Mouse (Mus musculus) MEL (cell line): ENCODE results near the gene Rab5b. TPM values are rescaled to one million over a fixed set of nuclear protein-coding genes. Genes with fewer than 3 reads are reported as not detected.

ENCODE experiments used
- polyA plus RNA-seq, 2 experiments: library from polyadenylated mRNA; stranded (reverse) in 1 of 2; unstranded in 1 of 2; fragments of >175 nt in 1 of 2; fragments of >200 nt in 1 of 2; gene quantifications; 2 replicates each; pipeline versions ENCODE4 v1.2.1 to v1.2.4; 2012; ENCODE audit warnings: low replicate concordance in 2 of 2, low read depth in 1 of 2; ENCODE audit not compliant: insufficient read length in 2 of 2, insufficient read depth in 1 of 2, missing spikeins in 1 of 2
- total RNA-seq: library from RNA; depleted of rRNA; stranded (reverse); fragments of 300-350 nt; gene quantifications from 2 replicates; pipeline ENCODE4 v1.2.3, GENCODE M21; 2012; rRNA removed

Rab5b gene
- total and polyA plus RNA-seq, 3 experiments = 18.7 to 45.7 (median 23.3) TPM

Other genes starting within 250 kb of the Rab5b start
- gene Smarcc2, start 237.0 kb downstream of the Rab5b start, total RNA-seq = 22.3 and 24.8 TPM in 2 replicates
- gene Smarcc2, start 237.0 kb downstream of the Rab5b start, polyA plus RNA-seq = 100 to 1,000 TPM in 1 of 2 experiments, 10 to 100 TPM in 1; 68.8 to 226 TPM
- 560 and 589 TPM in 2 replicates for gene Myl6, start 202.1 kb downstream of the Rab5b start, total RNA-seq
- gene Myl6, start 202.1 kb downstream of the Rab5b start, polyA plus RNA-seq = 100 to 1,000 TPM in 1 of 2 experiments, not detected in 1; 399 TPM
- 1.8 and 2.6 TPM in 2 replicates for gene Myl6b, start 197.6 kb downstream of the Rab5b start, total RNA-seq
- 10 to 100 TPM in 1 of 2 experiments, not detected in 1; 18.8 TPM for gene Myl6b, start 197.6 kb downstream of the Rab5b start, polyA plus RNA-seq
- 35.1 and 35.9 TPM in 2 replicates for gene Esyt1, start 170.4 kb downstream of the Rab5b start, total RNA-seq
- 10 to 100 TPM; 53.4 to 57.0 TPM for gene Esyt1, start 170.4 kb downstream of the Rab5b start, polyA plus RNA-seq
- 14.2 and 14.6 TPM in 2 replicates for gene Zc3h10, start 148.5 kb downstream of the Rab5b start, total RNA-seq
- gene Zc3h10, start 148.5 kb downstream of the Rab5b start, polyA plus RNA-seq = 10 to 100 TPM in 1 of 2 experiments, not detected in 1; 17.3 TPM
- gene Rpl41, start 147.0 kb downstream of the Rab5b start, total RNA-seq = 6,649 and 6,931 TPM in 2 replicates
- over 10,000 TPM in 1 of 2 experiments, 100 to 1,000 TPM in 1; 274 to 10,905 TPM for gene Rpl41, start 147.0 kb downstream of the Rab5b start, polyA plus RNA-seq
- 232 and 235 TPM in 2 replicates for gene Pa2g4, start 130.3 kb downstream of the Rab5b start, total RNA-seq
- gene Pa2g4, start 130.3 kb downstream of the Rab5b start, polyA plus RNA-seq = 100 to 1,000 TPM; 298 to 663 TPM
- gene Erbb3, start 106.6 kb downstream of the Rab5b start, total RNA-seq = 0.39 and 0.42 TPM in 2 replicates
- under 1 TPM in 1 of 2 experiments, not detected in 1; 0.29 TPM for gene Erbb3, start 106.6 kb downstream of the Rab5b start, polyA plus RNA-seq
- 2,338 and 2,523 TPM in 2 replicates for gene Rps26, start 69.5 kb downstream of the Rab5b start, total RNA-seq
- 1,000 to 10,000 TPM in 1 of 2 experiments, not detected in 1; 2,530 TPM for gene Rps26, start 69.5 kb downstream of the Rab5b start, polyA plus RNA-seq
- gene Ikzf4, start 50.3 kb downstream of the Rab5b start, total RNA-seq = not detected in 2 replicates
- gene Ikzf4, start 50.3 kb downstream of the Rab5b start, polyA plus RNA-seq = under 1 TPM in 1 of 2 experiments, not detected in 1; 0.03 TPM
- 4.7 and 4.9 TPM in 2 replicates for gene Suox, start 22.2 kb downstream of the Rab5b start, total RNA-seq
- 1 to 10 TPM in 1 of 2 experiments, not detected in 1; 7.2 TPM for gene Suox, start 22.2 kb downstream of the Rab5b start, polyA plus RNA-seq
- gene Pmel, start 7.9 kb upstream of the Rab5b start, total RNA-seq = 0.13 and 0.15 TPM in 2 replicates
- gene Pmel, start 7.9 kb upstream of the Rab5b start, polyA plus RNA-seq = under 1 TPM in 1 of 2 experiments, not detected in 1; 0.45 TPM
- 34.2 and 40.5 TPM in 2 replicates for gene Cdk2, start 8.8 kb upstream of the Rab5b start, total RNA-seq
- 10 to 100 TPM in 1 of 2 experiments, not detected in 1; 72.4 TPM for gene Cdk2, start 8.8 kb upstream of the Rab5b start, polyA plus RNA-seq
- 0.69 and 1.0 TPM in 2 replicates for gene Dgka, start 48.6 kb upstream of the Rab5b start, total RNA-seq
- gene Dgka, start 48.6 kb upstream of the Rab5b start, polyA plus RNA-seq = 1 to 10 TPM in 1 of 2 experiments, not detected in 1; 3.5 TPM
- gene Pym1, start 51.6 kb upstream of the Rab5b start, total RNA-seq = 64.2 and 77.4 TPM in 2 replicates
- gene Pym1, start 51.6 kb upstream of the Rab5b start, polyA plus RNA-seq = 100 to 1,000 TPM in 1 of 2 experiments, not detected in 1; 107 TPM
- 0.08 and 0.10 TPM in 2 replicates for gene Mmp19, start 94.6 kb upstream of the Rab5b start, total RNA-seq
- under 1 TPM in 1 of 2 experiments, not detected in 1; 0.36 TPM for gene Mmp19, start 94.6 kb upstream of the Rab5b start, polyA plus RNA-seq
- 22.2 and 27.7 TPM in 2 replicates for gene Dnajc14, start 107.8 kb upstream of the Rab5b start, total RNA-seq
- 10 to 100 TPM in 1 of 2 experiments, not detected in 1; 36.7 TPM for gene Dnajc14, start 107.8 kb upstream of the Rab5b start, polyA plus RNA-seq
- 2.2 and 3.1 TPM in 2 replicates for gene Tmem198b, start 108.1 kb upstream of the Rab5b start, total RNA-seq
- 1 to 10 TPM in 1 of 2 experiments, not detected in 1; 8.6 TPM for gene Tmem198b, start 108.1 kb upstream of the Rab5b start, polyA plus RNA-seq
- gene Sarnp, start 121.1 kb upstream of the Rab5b start, total RNA-seq = 100 and 103 TPM in 2 replicates
- gene Sarnp, start 121.1 kb upstream of the Rab5b start, polyA plus RNA-seq = 1,000 to 10,000 TPM in 1 of 2 experiments, 100 to 1,000 TPM in 1; 189 to 1,007 TPM
- 90.7 and 100 TPM in 2 replicates for gene Ormdl2, start 125.4 kb upstream of the Rab5b start, total RNA-seq
- 100 to 1,000 TPM; 114 to 278 TPM for gene Ormdl2, start 125.4 kb upstream of the Rab5b start, polyA plus RNA-seq
- gene Gdf11, start 195.5 kb upstream of the Rab5b start, total RNA-seq = 1.8 and 2.3 TPM in 2 replicates
- 1 to 10 TPM in 1 of 2 experiments, not detected in 1; 2.8 TPM for gene Gdf11, start 195.5 kb upstream of the Rab5b start, polyA plus RNA-seq
- gene Cd63, start 204.7 kb upstream of the Rab5b start, total RNA-seq = 0.29 and 0.46 TPM in 2 replicates
- gene Cd63, start 204.7 kb upstream of the Rab5b start, polyA plus RNA-seq = under 1 TPM in 1 of 2 experiments, not detected in 1; 0.64 TPM
- 1.2 and 2.9 TPM in 2 replicates for gene Rdh5, start 226.6 kb upstream of the Rab5b start, total RNA-seq
- 1 to 10 TPM in 1 of 2 experiments, not detected in 1; 4.2 TPM for gene Rdh5, start 226.6 kb upstream of the Rab5b start, polyA plus RNA-seq
- 57.7 and 70.6 TPM in 2 replicates for gene Bloc1s1, start 227.8 kb upstream of the Rab5b start, total RNA-seq
- gene Bloc1s1, start 227.8 kb upstream of the Rab5b start, polyA plus RNA-seq = 10 to 100 TPM in 1 of 2 experiments, not detected in 1; 45.1 TPM
- 0.04 and 0.16 TPM in 2 replicates for gene Itga7, start 237.6 kb upstream of the Rab5b start, total RNA-seq
- under 1 TPM in 1 of 2 experiments, not detected in 1; 0.14 TPM for gene Itga7, start 237.6 kb upstream of the Rab5b start, polyA plus RNA-seq